Mouse (Mus musculus) E14TG2a.4 (cell line): ENCODE data around the gene Pde1b.

Source experiments
- H3K27me3 ChIP-seq: 2 replicates; pipeline ENCODE4 v1.6.1; 2014; ENCODE audit warnings: low read length, control low read depth; ENCODE audit not compliant: insufficient read depth
- H3K36me3 ChIP-seq: 2 replicates; pipeline ENCODE4 v1.6.1; 2014; ENCODE audit warnings: low read length, control low read depth; ENCODE audit not compliant: insufficient read depth
- H3K4me1 ChIP-seq: replicated peaks from 2 replicates; pipeline ENCODE4 v1.6.1; 2014; ENCODE audit warnings: low read depth, low read length, control low read depth
- H3K4me3 ChIP-seq: replicated peaks from 2 replicates; pipeline ENCODE4 v1.5.1; 2014; ENCODE audit warnings: mild to moderate bottlenecking, low read length
- H3K9me3 ChIP-seq: 2 replicates; pipeline ENCODE4 v1.6.1; 2014; ENCODE audit warnings: low read length, control low read depth
- CTCF ChIP-seq: conservative IDR thresholded peaks from 2 replicates; pipeline ENCODE4 v1.5.1; 2014; ENCODE audit warnings: low read length
- NANOG ChIP-seq: IDR thresholded peaks from 2 replicates; pipeline ENCODE4 v1.6.1; 2014; ENCODE audit warnings: borderline replicate concordance, low read length, mixed read lengths
- POU5F1 ChIP-seq: IDR thresholded peaks from 2 replicates; pipeline ENCODE4 v1.6.1; 2014; ENCODE audit warnings: low read length, borderline replicate concordance

Pde1b gene

DNA sequence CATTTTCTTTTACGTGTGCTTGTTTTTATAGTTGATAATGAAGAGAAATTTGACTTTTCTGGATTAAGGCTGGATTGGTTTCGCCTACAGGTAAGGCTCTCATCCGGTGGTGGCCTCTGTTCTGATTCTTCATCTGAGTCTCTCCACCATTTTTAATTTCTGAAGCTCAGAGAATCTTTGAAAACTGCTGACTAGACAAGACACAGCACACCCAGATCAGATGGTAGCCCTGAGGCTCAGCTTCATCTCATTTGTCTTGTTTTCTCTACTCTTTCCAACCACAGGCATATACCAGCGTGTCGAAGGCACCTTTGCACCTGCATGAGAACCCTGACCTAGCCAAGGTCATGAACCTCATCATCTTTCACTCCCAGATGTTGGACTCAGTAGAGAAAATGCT, 29.1 kb upstream of the Pde1b start:
- H3K9me3 ChIP-seq, result no peaks in the 10 kb centered on the region
- H3K36me3 ChIP-seq, result no peaks in the 10 kb centered on the region
- 0 out of 2 replicates have a peak, but pooled peaks cover 2% of the 10 kb centered on the region for H3K27me3 ChIP-seq
- TF ChIP-seq NANOG (no peak), CTCF (no peak), POU5F1 (no peak)
- no peak overlapping the region for H3K4me3 ChIP-seq
- H3K4me1 ChIP-seq, result no peaks in the 10 kb centered on the region

DNA sequence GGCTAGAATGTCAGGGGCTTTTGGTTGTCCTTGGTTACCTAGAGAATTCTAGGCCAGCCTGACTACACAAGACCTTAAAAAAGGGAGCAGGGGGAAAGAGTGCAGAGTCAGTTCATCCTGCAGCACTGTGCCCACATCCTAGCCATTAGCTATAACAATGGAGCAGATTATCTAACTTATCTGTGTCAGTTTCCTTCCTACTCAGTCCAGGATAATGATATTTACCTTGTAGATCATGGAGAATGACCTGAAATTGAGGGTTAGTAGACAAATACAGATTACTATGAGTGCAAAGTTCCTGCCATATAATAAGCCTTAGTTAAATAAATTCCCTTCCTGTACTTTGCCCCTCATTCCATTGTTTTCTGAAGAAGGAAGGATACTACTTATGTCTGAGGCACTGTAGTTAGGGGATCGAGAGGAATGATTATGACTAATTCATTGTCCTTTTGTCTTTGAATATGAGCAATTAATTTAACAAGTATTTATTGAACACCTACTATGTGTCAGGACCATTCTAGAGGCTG, 23.7 kb upstream of the Pde1b start:
- Histone ChIP-seq H3K9me3 (no peaks in the 10 kb centered on the region), H3K27me3 (0 out of 2 replicates have a peak, but pooled peaks cover 2% of the 10 kb centered on the region), H3K36me3 (no peaks in the 10 kb centered on the region), H3K4me1 (no peaks in the 10 kb centered on the region), H3K4me3 (no peak overlapping the region)
- no peak for TF ChIP-seq NANOG
- TF ChIP-seq POU5F1, result no peak
- no peak for TF ChIP-seq CTCF

DNA sequence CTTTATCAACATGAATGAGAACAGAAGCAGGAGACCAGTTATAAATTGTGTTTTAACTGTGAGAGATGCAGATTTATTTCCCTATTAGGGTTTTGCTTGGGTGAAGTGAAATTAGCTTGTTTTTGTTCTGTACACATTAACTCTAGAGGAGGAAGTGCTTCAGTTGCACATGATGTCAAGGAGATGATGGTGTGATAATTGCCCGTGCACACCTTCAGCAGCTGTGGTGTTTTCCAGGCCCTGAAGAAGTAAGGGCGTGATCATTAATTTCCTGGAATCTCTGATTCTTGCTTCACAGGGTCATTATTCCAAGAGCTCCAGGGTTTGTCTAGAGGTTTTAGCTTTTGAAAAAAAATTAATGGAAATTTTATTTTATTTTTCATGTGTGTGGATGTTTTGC, 22.7 kb upstream of the Pde1b start:
- Histone ChIP-seq H3K27me3 (0 out of 2 replicates have a peak, but pooled peaks cover 2% of the 10 kb centered on the region), H3K4me1 (no peaks in the 10 kb centered on the region), H3K36me3 (no peaks in the 10 kb centered on the region), H3K9me3 (no peaks in the 10 kb centered on the region), H3K4me3 (no peak overlapping the region)
- TF ChIP-seq CTCF (no peak), NANOG (no peak), POU5F1 (no peak)

DNA sequence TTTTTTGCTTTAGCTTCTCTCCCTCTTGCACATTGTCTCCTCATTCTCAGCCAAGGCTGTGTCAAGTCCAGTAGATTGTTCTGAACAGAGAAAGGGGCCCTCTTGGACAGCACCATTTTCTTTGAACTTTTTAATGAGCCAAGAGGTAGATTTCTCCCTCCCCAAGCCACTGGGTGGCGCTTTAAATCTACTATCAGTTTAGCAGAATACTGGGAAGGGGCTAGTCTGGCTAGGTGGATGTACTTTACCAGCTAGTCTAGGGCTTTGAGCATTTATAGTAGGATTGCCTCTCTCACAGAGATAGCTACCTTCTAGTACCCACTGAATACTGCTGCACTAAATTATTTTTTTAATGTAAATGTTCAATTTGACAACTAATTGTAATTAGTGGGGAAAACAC, 20.3 kb upstream of the Pde1b start:
- peaks cover 6% of the 10 kb centered on the region; the same call in 1 of the 2 replicates for H3K27me3 ChIP-seq
- no peaks in the 10 kb centered on the region for H3K9me3 ChIP-seq

DNA sequence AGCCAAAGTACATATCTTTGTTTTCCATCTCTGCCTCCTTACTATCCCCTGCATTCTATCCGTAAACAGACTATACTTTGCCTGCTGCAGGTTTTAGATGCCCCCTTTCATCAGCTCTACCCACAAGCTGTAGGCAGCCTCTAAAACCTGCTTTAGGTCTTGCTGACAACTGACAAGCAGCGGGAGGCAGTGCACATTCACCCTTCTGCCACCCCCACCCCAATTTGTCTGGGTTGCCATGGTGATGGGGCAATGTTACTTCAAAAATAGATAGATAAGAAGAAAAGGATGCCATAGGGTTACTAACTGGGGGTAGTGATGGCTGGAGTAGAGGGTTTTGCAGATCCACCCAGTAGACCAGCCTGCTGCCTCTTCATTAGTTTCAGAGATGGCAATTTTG, 18.3 kb upstream of the Pde1b start:
- H3K27me3 ChIP-seq, result peaks cover 6% of the 10 kb centered on the region; the same call in 1 of the 2 replicates
- no peaks in the 10 kb centered on the region for H3K36me3 ChIP-seq
- TF ChIP-seq NANOG (no peak), POU5F1 (no peak), CTCF (no peak)
- H3K4me3 ChIP-seq, result no peak overlapping the region
- H3K9me3 ChIP-seq, result no peaks in the 10 kb centered on the region
- no peaks in the 10 kb centered on the region for H3K4me1 ChIP-seq

More for the DNA sequence above, 20.3 kb upstream of the Pde1b start:
- Histone ChIP-seq H3K4me1 (no peaks in the 10 kb centered on the region), H3K36me3 (no peaks in the 10 kb centered on the region), H3K4me3 (no peak overlapping the region)
- TF ChIP-seq NANOG (no peak), CTCF (peak; percentile 57)

DNA sequence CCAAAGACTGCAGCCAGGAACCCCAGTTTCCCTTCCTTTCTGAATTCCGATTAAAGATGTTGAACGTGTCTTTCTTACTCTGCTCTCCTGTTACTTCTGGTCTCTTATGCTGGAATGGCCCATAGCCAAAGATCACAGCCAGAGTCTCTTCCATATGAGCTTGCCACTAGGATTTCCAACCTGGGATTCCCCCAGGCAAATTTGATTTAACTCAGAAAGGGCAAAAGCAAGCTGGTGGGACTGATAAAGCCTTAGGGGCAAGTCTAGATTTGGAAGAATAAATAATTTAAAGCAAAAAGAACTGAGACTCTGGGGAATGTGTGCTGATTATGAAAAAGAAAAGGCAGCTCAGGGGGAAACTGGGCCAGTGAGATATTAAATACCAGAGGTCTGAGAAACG, 17.7 kb upstream of the Pde1b start:
- TF ChIP-seq POU5F1 (no peak), NANOG (no peak)
- H3K27me3 ChIP-seq, result peaks cover 8% of the 10 kb centered on the region; the same call in 1 of the 2 replicates
- H3K4me3 ChIP-seq, result no peak overlapping the region
- H3K4me1 ChIP-seq, result no peaks in the 10 kb centered on the region
- H3K36me3 ChIP-seq, result no peaks in the 10 kb centered on the region
- no peaks in the 10 kb centered on the region for H3K9me3 ChIP-seq

DNA sequence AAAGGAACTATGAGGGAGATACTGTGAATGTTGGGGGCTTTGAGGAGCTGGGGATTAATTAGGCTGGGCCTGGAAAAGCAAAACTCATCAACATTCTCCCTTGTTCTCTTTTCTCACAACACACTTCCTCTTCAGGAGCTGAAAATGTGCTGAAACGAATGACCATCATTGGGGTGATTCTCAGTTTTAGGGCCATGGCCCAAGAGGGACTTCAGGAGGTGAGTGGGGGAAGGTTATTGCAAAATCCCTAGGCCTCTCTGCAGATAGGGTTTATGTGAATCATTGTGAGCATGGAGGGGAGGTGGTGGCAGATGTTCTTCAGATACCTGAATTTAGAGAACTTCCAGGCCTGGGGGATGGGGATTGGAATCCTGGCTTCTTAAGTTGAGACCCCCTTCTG, 16.2 kb upstream of the Pde1b start:
- H3K4me1 ChIP-seq, result no peaks in the 10 kb centered on the region
- no peak overlapping the region for H3K4me3 ChIP-seq
- TF ChIP-seq NANOG (no peak), CTCF (no peak)
- H3K36me3 ChIP-seq, result no peaks in the 10 kb centered on the region
- H3K9me3 ChIP-seq, result no peaks in the 10 kb centered on the region
- H3K27me3 ChIP-seq, result peaks cover 8% of the 10 kb centered on the region; the same call in 1 of the 2 replicates

DNA sequence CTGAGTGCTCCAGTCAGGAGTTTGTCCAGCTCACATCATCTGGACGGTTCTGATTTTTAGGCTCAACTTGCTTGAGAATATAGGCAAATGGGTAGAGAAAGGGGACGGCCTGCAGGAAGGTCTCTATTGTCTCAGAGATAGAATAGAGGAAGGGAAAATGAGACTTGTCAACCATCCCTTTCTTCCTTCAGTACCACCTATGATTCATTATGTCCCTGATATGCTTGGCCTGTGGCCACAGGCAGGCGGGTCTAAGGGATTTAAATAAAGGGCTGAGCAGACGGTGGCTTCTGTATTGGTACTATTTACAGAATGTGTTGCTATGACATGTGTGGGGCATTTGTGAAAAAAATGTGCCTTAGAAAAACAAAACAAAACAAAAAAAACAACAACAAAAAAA, 14.5 kb upstream of the Pde1b start:
- Histone ChIP-seq H3K9me3 (no peaks in the 10 kb centered on the region), H3K4me3 (no peak overlapping the region), H3K36me3 (no peaks in the 10 kb centered on the region), H3K4me1 (0 out of 2 replicates have a peak, but pooled peaks cover 2% of the 10 kb centered on the region), H3K27me3 (peaks cover 8% of the 10 kb centered on the region; the same call in 1 of the 2 replicates)
- TF ChIP-seq NANOG (no peak), CTCF (no peak)
